Mouse (Mus musculus) liver, adult 2 months (tissue): ENCODE measurements around the gene Irf2bp2. TPM values are rescaled to one million over a fixed set of nuclear protein-coding genes. Genes with fewer than 3 reads are reported as not detected.

Source experiments
- DNase-seq: peaks from one replicate; pipeline ENCODE4 v3.0.0-alpha.2; 2011; ENCODE audit warnings: low read depth, low spot score; ENCODE audit errors: extremely low read depth
- H3K27ac ChIP-seq: fragments of 200-500 bp; replicated peaks from 2 replicates; pipeline ENCODE4 v1.5.1; 2012; ENCODE audit warnings: low read depth, mild to moderate bottlenecking, control low read depth, inconsistent platforms, low read length; ENCODE audit not compliant: insufficient read depth
- H3K27me3 ChIP-seq: fragments of 200-500 bp; 2 replicates; pipeline ENCODE4 v1.6.1; 2012; ENCODE audit warnings: mild to moderate bottlenecking, moderate library complexity, low read length, inconsistent platforms; ENCODE audit not compliant: control insufficient read depth, insufficient read depth
- H3K36me3 ChIP-seq: fragments of 200-500 bp; 2 replicates; pipeline ENCODE4 v1.6.1; 2012; ENCODE audit warnings: low read length, inconsistent platforms; ENCODE audit not compliant: control insufficient read depth, insufficient read depth
- H3K4me1 ChIP-seq: fragments of 200-500 bp; 2 replicates; pipeline ENCODE4 v1.6.1; 2011; ENCODE audit warnings: low read length; ENCODE audit not compliant: control insufficient read depth, insufficient read depth
- H3K4me3 ChIP-seq: fragments of 200-500 bp; 2 replicates; pipeline ENCODE4 v1.5.1; 2011; ENCODE audit warnings: low read depth, mild to moderate bottlenecking, control low read depth, low read length, moderate library complexity; ENCODE audit not compliant: insufficient read depth
- H3K79me2 ChIP-seq: fragments of 200-500 bp; 2 replicates; pipeline ENCODE4 v1.6.1; 2012; ENCODE audit warnings: inconsistent platforms, mild to moderate bottlenecking, low read length, moderate library complexity; ENCODE audit not compliant: control insufficient read depth, insufficient read depth
- H3K9ac ChIP-seq: fragments of 200-500 bp; 2 replicates; pipeline ENCODE4 v1.6.1; 2012; ENCODE audit warnings: low read depth, mild to moderate bottlenecking, control low read depth, inconsistent platforms, low read length
- CTCF ChIP-seq: fragments of 200-500 bp; IDR thresholded peaks from 2 replicates; pipeline ENCODE4 v1.5.1; 2011; ENCODE audit warnings: low read depth, low read length, control low read depth
- POLR2A ChIP-seq: fragments of 200-500 bp; IDR thresholded peaks from 2 replicates; pipeline ENCODE4 v1.6.1; 2011; ENCODE audit warnings: low read length, control low read depth; ENCODE audit not compliant: insufficient read depth; ENCODE audit errors: extremely low read depth
- WGBS: fragments of 180-500 bp; shearing (Covaris S2); methylation state at CpG from one replicate; pipeline ENCODE4 v1.1.7; 2018; 5-methylcytosine and 5-hydroxymethylcytosine counted together
- polyA plus RNA-seq: library from polyadenylated mRNA; depleted of rRNA; stranded (reverse); fragments of >200 nt; gene quantifications from 2 replicates; pipeline ENCODE4 v1.2.3, GENCODE M21; 2012
- total RNA-seq: library from RNA; depleted of rRNA; stranded (reverse); fragments of >200 nt; gene quantifications from 2 replicates; pipeline ENCODE4 v1.2.3, GENCODE M21; 2014

The Irf2bp2 gene
- total and polyA plus RNA-seq, 2 experiments = 20.3 to 26.3 TPM

DNA sequence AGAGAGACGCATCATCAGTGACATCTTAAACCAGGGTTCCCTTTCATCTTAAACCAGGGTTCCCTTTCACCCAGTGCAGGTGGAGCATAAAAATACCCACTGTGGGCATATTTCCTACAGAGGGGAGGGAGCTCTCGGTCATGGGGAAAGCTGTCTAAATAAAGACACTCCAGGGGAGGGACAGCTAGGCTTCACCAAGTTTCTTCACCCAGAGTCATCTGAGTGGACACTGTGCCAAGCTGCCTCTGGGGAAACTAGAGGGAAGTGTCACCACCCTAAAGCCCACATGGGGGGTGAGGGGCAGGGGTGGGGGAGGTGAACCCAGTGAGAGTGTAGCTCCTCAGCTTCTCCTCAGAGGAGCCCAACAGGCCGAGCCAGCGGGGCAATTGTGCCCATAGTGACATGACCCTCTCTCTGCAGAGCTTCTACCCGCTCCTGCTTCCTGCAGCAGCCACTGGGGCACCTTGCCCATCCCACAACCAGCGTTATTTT, 27.8 kb downstream of the Irf2bp2 start:
- 73% methylated on average over 6 of the region's 6 CpGs for WGBS
- no peak for DNase-seq
- Histone ChIP-seq H3K36me3 (no peaks in the 10 kb centered on the region), H3K9ac (no peak overlapping the region), H3K4me3 (no peak overlapping the region), H3K27me3 (no peaks in the 10 kb centered on the region), H3K27ac (no peak overlapping the region), H3K79me2 (no peaks in the 10 kb centered on the region), H3K4me1 (no peaks in the 10 kb centered on the region)
- TF ChIP-seq POLR2A = no peak
- TF ChIP-seq CTCF = no peak

DNA sequence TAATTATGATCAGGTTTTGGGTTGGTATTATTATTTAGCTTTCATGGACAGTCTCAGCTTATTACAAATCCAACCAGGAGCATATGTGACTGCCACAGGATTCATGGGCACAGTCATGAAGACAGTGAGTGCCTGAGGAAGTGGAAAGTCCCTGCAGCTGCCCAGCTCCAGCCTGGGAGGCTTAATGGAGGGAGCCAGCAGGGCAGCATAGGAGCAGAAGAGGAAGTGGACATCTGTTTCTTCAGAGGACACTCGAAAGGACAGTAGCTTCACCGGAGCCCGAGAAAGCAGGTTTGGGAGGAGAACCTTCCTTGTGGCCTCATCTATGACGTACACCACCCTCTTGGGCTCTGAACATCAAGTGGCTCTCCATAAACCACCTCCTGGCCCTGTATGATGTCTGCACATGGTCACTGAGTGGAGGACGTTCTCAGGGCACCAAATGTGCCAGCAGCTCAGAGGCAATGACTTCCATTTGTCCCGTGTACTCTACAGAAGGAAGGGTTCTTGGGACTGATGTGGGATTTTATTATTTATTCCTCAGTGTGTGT, 28.5 kb downstream of the Irf2bp2 start:
- no peaks in the 10 kb centered on the region for H3K27me3 ChIP-seq
- DNase-seq = no peak
- no peaks in the 10 kb centered on the region for H3K36me3 ChIP-seq
- no peak overlapping the region for H3K4me3 ChIP-seq
- H3K4me1 ChIP-seq = no peaks in the 10 kb centered on the region
- WGBS = 83% methylated on average over 6 of the region's 6 CpGs
- TF ChIP-seq POLR2A (no peak), CTCF (no peak)
- H3K9ac ChIP-seq = no peak overlapping the region
- H3K79me2 ChIP-seq = no peaks in the 10 kb centered on the region
- H3K27ac ChIP-seq = no peak overlapping the region

DNA sequence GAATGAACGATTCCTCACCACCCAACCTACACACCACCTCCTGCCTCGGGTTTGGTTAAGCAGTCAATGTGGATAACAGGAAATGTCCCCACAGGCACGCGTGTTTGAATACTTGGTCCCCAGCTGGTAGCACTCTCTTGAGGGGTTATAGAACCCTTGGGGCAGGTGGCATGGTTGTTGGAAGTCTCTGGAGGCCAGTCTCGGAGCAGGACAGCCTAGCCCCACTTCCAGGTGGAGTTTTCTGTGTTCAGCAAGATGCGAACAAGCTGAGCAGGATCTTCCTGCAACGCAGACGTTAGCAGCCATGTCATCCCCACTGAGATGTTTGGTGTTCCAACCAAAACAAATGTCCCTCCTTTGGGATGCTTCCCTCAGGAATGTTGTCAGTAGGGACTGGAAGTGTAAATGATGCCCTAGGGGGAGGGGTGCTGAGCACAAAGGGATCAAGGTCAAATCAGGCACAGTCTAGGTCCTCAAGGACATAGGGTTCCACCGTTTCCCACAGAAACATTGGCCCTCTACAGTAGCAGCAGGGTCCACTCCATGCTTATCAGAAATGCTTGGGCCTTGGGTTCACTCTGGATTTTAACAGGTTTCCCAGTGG, 29.1 kb downstream of the Irf2bp2 start:
- WGBS = 84% methylated on average over 9 of the region's 9 CpGs
- H3K27ac ChIP-seq = no peak overlapping the region
- DNase-seq = no peak

DNA sequence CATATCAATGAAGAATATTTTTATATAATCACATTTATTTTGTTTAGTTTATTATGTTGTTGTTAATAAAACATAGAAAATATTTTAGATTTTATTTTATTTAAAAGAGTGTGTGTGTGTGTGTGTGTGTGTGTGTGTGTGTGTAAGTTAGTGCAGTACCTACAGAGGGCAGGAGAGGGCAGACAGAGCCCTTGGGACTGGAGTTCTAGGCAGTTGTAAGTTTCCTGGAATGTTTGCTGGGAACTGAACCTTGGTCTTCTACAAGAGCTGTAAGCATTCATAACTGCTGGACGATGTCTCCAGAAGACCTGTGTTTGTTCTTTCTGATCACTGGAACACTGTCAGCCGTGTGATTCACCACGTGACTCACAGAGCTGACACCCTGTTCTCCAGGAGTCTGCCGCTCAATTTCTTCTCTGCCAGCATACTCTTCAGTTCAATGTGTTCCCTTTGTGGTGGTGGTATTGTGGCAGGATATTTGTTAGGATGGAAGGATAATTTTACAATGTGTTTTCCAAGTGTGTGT, 32.4 kb downstream of the Irf2bp2 start:
- Histone ChIP-seq H3K4me3 (no peak overlapping the region), H3K4me1 (0 out of 2 replicates have a peak, but pooled peaks cover 2% of the 10 kb centered on the region), H3K27me3 (no peaks in the 10 kb centered on the region), H3K27ac (no peak overlapping the region), H3K9ac (no peak overlapping the region), H3K36me3 (no peaks in the 10 kb centered on the region), H3K79me2 (no peaks in the 10 kb centered on the region)
- DNase-seq = no peak
- 94% methylated on average over 4 of the region's 4 CpGs for WGBS
- TF ChIP-seq POLR2A (no peak), CTCF (no peak)

More for the DNA sequence above, 29.1 kb downstream of the Irf2bp2 start:
- Histone ChIP-seq H3K4me3 (no peak overlapping the region), H3K9ac (no peak overlapping the region), H3K79me2 (no peaks in the 10 kb centered on the region), H3K27me3 (no peaks in the 10 kb centered on the region), H3K36me3 (no peaks in the 10 kb centered on the region), H3K4me1 (no peaks in the 10 kb centered on the region)
- TF ChIP-seq CTCF (no peak), POLR2A (no peak)

DNA sequence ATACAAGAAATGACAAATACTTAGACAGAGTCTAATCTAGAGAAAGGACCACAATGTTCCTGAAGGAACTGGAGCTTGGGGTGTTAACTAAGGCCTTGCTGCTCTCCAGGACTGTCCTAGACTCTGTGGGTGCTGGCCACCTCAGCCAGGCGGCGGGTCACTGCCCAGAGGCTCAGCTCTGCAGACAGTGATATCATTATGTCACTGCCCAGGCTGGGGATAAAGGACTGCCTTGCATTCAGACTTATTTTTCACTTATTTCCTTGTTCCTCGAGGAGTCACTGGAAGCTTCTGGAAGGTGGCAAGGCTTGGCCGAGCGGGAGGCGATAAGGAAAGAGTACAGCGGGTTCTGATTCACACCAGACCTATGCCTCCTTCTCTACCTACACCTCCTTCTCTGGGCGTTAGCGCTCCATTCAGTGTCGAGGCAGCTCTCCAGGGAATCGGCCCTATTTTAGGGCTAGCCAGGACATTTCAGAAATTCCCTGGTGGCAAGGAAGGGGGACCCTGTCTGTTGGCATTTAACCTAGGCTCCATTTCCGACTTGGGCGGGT, 35.3 kb downstream of the Irf2bp2 start:
- TF ChIP-seq CTCF = no peak
- TF ChIP-seq POLR2A = no peak
- Histone ChIP-seq H3K79me2 (no peaks in the 10 kb centered on the region), H3K36me3 (no peaks in the 10 kb centered on the region), H3K27ac (no peak overlapping the region), H3K4me3 (no peak overlapping the region), H3K27me3 (no peaks in the 10 kb centered on the region), H3K9ac (no peak overlapping the region), H3K4me1 (0 out of 2 replicates have a peak, but pooled peaks cover 2% of the 10 kb centered on the region)
- DNase-seq = no peak
- 94% methylated on average over 13 of the region's 13 CpGs for WGBS
